Comparison of ENCODE assay signal across 32 mouse cellular contexts in genomic region chr13:113287141-113287540, GRCm38 (mm10). TPM values are rescaled to one million over a fixed set of nuclear protein-coding genes. Genes with fewer than 3 reads are reported as not detected.
"Had no signal": no experiment of that assay in that cellular context is flagged by ENCODE, and none has a peak within 500 bp of the region (broad histone marks: within the 10 kb centered on the region; RNA-seq: fewer than 3 reads in every experiment).

No protein-coding gene starts in this region.

- H3K4me1 ChIP-seq: heart, embryonic 12.5 days; heart, embryonic 13.5 days; heart, embryonic 15.5 days; hindbrain, embryonic 10.5 days; hindbrain, embryonic 12.5 days; hindbrain, embryonic 13.5 days; hindbrain, embryonic 15.5 days; intestine, embryonic 15.5 days; kidney, embryonic 15.5 days had no signal

- H3K4me3 ChIP-seq: heart, embryonic 12.5 days; heart, embryonic 13.5 days; heart, embryonic 15.5 days; hindbrain, embryonic 10.5 days; hindbrain, embryonic 12.5 days; hindbrain, embryonic 13.5 days; hindbrain, embryonic 15.5 days; intestine, embryonic 15.5 days; kidney, embryonic 15.5 days; layer of hippocampus, adult 2 months had no signal

- DNase-seq: heart, postnatal 14 days; heart, postnatal 36 days; heart, postnatal 4 days; kidney, adult 11 months; kidney, adult 18-20 months; kidney, adult 2 months; kidney, adult 8-10 months; kidney, adult 9 months; kidney, postnatal 10 days; kidney, postnatal 14 days; kidney, postnatal 25 days; kidney, postnatal 36 days; kidney, postnatal 4 days; layer of hippocampus, adult 9-11 months; layer of hippocampus, postnatal 36 days had no signal

- H3K9ac ChIP-seq: heart, embryonic 12.5 days; heart, embryonic 13.5 days; heart, embryonic 15.5 days; hindbrain, embryonic 12.5 days; hindbrain, embryonic 13.5 days; hindbrain, embryonic 14.5 days; hindbrain, embryonic 15.5 days; intestine, embryonic 15.5 days; kidney, embryonic 15.5 days had no signal

- H3K27ac ChIP-seq: heart, embryonic 13.5 days; heart, embryonic 15.5 days; hindbrain, embryonic 10.5 days; hindbrain, embryonic 12.5 days; hindbrain, embryonic 13.5 days; hindbrain, embryonic 14.5 days; hindbrain, embryonic 15.5 days; hindbrain, postnatal 0 days; intestine, embryonic 15.5 days; kidney, embryonic 15.5 days; kidney, postnatal 0 days; layer of hippocampus, adult 2 months had no signal

- H3K36me3 ChIP-seq: heart, embryonic 12.5 days; heart, embryonic 13.5 days; heart, embryonic 15.5 days; hindbrain, embryonic 10.5 days; hindbrain, embryonic 12.5 days; hindbrain, embryonic 13.5 days; hindbrain, embryonic 15.5 days; intestine, embryonic 15.5 days; kidney, embryonic 15.5 days had no signal

- H3K9me3 ChIP-seq: heart, embryonic 12.5 days; heart, embryonic 13.5 days; heart, embryonic 15.5 days; hindbrain, embryonic 10.5 days; hindbrain, embryonic 12.5 days; hindbrain, embryonic 13.5 days; hindbrain, embryonic 15.5 days; intestine, embryonic 15.5 days; kidney, embryonic 15.5 days had no signal

- H3K27me3 ChIP-seq: heart, embryonic 12.5 days; intestine, embryonic 15.5 days; kidney, embryonic 15.5 days had no signal

- ATAC-seq: hindbrain, embryonic 16.5 days; hindbrain, postnatal 0 days; inflammation-experienced regulatory T-cells, adult 6 months; intestine, embryonic 15.5 days; intestine, embryonic 16.5 days; intestine, postnatal 0 days had no signal

RNA-seq across cellular contexts. Expression of gene BC067074, which starts 5.8 kb away (rescaled TPM):
- polyA plus RNA-seq: inflammation-experienced regulatory T-cells, adult 6 months had no signal
